Comparison of ENCODE assay signal across 20 mouse cellular contexts in genomic region chr13:108357362-108357761, GRCm38 (mm10).
"Had no signal": no experiment of that assay in that cellular context is flagged by ENCODE, and none has a peak within 500 bp of the region (broad histone marks: within the 10 kb centered on the region; RNA-seq: fewer than 3 reads in every experiment).

No protein-coding gene starts in this region.

- H3K4me3 ChIP-seq: limb, embryonic 12.5 days; liver, embryonic 13.5 days; lung, embryonic 15.5 days; megakaryocyte, embryonic 14.5 days; myocyte; neural tube, embryonic 12.5 days had no signal

- H3K27ac ChIP-seq: kidney, postnatal 0 days; limb, embryonic 12.5 days; liver, embryonic 13.5 days; lung, embryonic 15.5 days; macrophage; neural tube, embryonic 12.5 days had no signal

- H3K9me3 ChIP-seq: limb, embryonic 12.5 days; liver, embryonic 13.5 days; lung, embryonic 15.5 days; megakaryocyte, embryonic 14.5 days; neural tube, embryonic 12.5 days had no signal

- H3K4me1 ChIP-seq: limb, embryonic 12.5 days; liver, embryonic 13.5 days; lung, embryonic 15.5 days; neural tube, embryonic 12.5 days had no signal

- ATAC-seq: liver, postnatal 0 days had no signal

- H3K9ac ChIP-seq: limb, embryonic 12.5 days; liver, embryonic 13.5 days; liver, postnatal 0 days; lung, embryonic 15.5 days; neural tube, embryonic 12.5 days had no signal

- H3K36me3 ChIP-seq: liver, embryonic 13.5 days; lung, embryonic 15.5 days; neural tube, embryonic 12.5 days had no signal

- DNase-seq: kidney, adult 11 months; kidney, adult 9 months; kidney, postnatal 36 days; layer of hippocampus, adult 9-11 months; layer of hippocampus, postnatal 36 days; liver; liver, embryonic 13.5 days; liver, postnatal 0 days; lung, postnatal 14 days; retina, postnatal 1 day; right cerebral cortex, postnatal 4 days; spleen, adult 18-20 months; thymus, postnatal 36 days had no signal

- H3K4me2 ChIP-seq: limb, embryonic 12.5 days; liver, embryonic 13.5 days; lung, embryonic 15.5 days; neural tube, embryonic 12.5 days had no signal

- H3K27me3 ChIP-seq: limb, embryonic 12.5 days; liver, embryonic 13.5 days; lung, embryonic 15.5 days; megakaryocyte, embryonic 14.5 days; neural tube, embryonic 12.5 days had no signal
